Mouse (Mus musculus): ENCODE data around the gene H2-Q4.
"Not testable (repeated sequence)": the region's sequence is repeated elsewhere in the genome, so short reads cannot be mapped to it uniquely, and the experiment has no call there.

H2-Q4 gene

DNA sequence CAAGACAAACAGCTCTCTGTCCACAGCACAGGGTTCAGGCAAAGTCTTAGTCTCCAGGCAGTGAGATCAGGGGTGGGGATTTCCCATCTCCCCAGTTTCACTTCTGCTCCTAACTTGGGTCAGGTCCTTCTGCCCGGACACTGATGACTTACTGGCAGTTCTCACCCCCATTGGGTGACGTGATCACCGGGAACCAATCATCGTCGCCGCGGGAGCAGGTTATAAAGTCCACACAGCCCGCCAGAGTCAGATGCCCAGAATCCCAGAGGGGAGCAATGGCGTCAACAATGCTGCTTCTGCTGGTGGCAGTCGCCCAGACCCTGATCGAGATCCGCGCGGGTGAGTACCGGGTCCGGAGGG lies at the start of gene H2-Q4:
Gene H2-Q4 (plus strand): TSS at position 249 of the 360 bp plus-strand sequence.
- in situ Hi-C loops (cut with MboI, MseI): loop anchor here in 1 of 2 experiments (25.0 kb wide), 1 partner anchor 1392 kb away; no protein-coding TSS in a partner anchor

DNA sequence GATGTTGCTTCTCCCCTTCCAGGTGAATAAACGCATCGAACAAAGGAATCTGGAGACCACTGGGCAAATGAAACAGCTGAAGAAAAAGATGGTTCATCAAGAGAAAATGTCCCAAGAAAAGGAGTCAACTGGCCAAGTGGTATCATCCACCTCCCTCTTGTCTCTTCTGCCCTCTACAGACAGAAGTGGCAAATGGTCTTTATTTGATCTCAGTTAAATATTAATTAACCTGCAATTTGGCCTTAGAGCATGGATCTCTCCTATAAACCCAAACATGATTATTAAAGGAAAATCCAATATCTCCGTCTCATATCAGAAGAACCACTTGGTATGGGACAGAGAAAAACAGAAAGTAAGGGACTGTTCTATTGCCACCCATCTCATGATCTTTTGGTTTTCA lies 49.7 kb upstream of the H2-Q4 start:
- in situ Hi-C loops (cut with MboI, MseI): not testable (repeated sequence)

DNA sequence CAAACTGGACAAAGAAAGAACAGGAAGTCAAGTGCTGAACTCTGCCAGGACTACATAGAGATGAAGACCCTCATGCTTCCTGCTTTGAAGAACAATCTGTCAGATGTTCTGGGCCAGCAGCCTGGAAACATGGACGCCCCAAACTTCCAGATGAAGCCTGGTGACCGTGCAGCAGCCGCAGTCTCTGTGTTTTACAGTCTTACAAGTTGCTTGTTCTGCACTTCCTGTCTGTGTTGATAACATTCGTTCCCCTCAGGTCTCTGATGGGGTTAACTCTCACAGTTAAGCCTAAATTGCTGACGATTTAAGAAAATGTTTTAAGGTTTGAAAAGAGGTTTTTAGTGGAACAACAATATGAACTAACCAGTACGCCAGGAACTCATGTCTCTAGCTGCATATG lies 47.9 kb upstream of the H2-Q4 start:
- in situ Hi-C loops (cut with MboI, MseI): not testable (repeated sequence)

DNA sequence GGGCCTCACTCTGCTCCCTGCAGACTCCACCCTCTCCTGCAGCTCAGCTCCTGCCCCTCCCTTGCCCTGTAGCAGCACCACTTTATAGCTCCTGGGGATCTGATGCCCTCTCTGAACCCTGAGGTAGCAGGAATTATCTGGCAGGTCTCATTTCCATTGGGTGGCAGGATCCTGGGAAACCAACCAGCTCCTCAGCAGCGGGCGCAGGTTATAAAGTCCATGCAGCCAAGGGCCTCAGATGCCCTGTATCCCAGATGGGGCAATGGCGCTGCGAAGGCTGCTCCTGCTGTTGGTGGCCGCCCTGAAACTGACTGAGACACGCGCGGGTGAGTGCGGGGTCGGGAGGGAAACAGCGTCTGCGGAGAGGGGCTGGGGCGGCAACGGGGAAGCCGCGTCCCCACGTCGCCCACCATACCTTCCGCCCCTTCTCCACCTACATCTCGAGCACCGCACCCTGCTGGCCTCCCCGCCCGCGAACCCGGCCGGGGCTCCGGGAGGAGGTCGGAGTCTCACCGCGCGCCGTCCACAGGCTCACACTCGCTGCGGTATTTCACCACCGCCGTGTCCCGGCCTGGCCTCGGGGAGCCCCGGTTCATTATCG lies 37.2 kb upstream of the H2-Q4 start, which contains the start of gene H2-Q2:
Gene H2-Q2 (plus strand): TSS at position 172 of the 601 bp plus-strand sequence.
- in situ Hi-C loops (cut with MboI, MseI): loop anchor here in 1 of 2 experiments (5.0 kb wide), 1 partner anchor 55 kb away; no protein-coding TSS in a partner anchor

DNA sequence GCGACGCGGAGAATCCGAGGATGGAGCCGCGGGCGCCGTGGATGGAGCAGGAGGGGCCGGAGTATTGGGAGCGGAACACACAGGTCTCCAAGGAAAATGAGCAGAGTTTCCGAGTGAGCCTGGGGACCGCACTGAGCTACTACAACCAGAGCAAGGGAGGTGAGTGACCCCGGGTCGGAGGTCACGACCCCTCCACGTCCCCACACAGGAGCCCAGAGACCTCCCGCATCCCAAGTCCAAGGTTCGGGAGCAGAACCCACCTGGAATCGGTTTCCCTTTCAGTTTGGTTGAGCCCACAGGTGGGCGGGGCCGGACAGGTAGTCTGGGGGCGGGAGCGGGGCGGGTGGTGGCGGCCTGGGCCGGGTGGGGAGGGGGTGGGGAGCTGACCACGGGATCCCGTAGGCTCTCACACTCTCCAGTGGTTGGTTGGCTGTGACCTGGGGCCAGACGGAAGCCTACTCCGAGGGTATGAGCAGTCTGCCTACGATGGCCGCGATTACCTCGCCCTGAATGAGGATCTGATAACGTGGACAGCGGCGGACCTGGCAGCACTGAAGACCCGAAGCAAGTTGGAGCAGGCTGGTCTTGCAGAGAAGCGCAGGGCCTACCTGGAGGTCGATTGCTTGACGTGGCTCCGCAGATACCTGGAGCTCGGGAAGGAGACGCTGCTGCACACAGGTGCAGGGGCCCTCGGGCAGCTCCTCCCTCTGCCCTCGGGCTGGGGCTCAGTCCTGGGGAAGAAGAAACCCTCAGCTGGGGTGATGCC lies 36.5 kb upstream of the H2-Q4 start:
- in situ Hi-C loops (cut with MboI, MseI): loop anchor here in 1 of 2 experiments (5.0 kb wide), 1 partner anchor 54 kb away; no protein-coding TSS in a partner anchor

DNA sequence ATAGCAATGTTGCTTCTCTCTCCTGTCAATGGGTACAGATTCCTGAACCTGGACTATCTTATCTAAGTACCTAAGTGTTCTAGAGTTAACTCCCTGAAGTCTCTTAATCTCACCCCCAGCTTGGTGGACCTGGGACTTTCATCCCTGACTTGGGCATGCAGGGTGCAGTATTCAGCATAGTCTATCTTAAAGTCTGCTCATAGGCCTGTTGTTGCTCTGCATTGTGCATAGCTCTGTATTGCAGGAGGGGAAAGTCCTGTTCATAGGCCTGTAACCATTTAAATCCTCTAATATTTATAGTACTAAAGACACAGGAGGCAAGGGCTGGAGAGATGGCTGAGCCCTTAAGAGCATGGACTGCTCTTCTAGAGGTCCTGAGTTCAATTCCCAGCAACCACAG lies 31.8 kb upstream of the H2-Q4 start:
- in situ Hi-C loops (cut with MboI, MseI): not testable (repeated sequence)

DNA sequence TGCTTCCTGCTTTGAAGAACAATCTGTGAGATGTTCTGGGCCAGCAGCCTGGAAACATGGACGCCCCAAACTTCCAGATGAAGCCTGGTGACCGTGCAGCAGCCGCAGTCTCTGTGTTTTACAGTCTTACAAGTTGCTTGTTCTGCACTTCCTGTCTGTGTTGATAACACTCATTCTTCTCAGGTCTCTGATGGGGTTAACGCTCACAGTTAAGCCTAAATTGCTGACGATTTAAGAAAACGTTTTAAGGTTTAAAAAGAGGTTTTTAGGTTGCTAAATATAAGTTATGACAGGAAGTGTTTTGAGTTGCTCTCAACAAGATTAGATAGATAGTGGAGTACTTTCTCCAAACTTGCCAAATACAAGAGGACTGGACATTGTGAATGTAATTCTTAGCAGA lies 26.1 kb upstream of the H2-Q4 start:
- in situ Hi-C loops (cut with MboI, MseI): not testable (repeated sequence)

DNA sequence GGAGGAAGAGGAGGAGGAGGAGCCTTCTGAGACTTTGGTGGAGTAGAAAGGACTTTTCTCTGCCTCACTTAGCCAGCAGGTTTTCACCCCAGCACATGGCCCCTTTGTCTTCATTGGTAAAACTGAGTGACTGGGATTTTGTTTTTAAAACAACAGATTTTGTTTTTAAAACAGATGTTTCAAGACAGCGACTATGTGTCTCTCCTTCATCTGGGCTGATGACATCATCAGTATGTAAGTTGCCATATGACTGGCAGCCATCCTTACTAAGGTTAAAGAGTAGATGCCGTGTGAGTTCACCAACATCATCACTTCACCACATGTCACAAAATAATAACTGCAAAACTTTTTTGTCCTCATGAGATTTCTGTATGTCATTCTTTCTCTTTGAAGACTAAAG lies 25.3 kb upstream of the H2-Q4 start:
- in situ Hi-C loops (cut with MboI, MseI): no loop called here

DNA sequence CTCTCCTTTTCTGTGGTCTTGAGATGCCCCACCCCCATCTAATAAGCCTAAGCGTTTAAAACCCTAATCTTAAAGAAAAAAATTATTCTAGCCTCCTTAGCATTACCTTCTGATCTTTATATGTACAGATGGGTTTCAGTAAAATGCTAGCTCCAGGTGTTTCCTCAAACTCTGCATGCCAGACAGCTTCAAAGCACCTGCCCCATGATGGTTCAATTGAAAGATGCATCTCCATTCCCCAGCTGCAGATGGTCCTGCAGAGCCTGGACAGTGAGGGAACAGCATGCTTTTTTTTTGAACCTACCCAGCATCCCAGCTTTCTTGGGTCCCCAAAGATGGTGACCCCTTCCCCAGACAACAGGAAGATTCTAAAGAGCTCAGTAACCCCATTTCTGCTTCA lies 22.3 kb upstream of the H2-Q4 start:
- in situ Hi-C loops (cut with MboI, MseI): no loop called here

DNA sequence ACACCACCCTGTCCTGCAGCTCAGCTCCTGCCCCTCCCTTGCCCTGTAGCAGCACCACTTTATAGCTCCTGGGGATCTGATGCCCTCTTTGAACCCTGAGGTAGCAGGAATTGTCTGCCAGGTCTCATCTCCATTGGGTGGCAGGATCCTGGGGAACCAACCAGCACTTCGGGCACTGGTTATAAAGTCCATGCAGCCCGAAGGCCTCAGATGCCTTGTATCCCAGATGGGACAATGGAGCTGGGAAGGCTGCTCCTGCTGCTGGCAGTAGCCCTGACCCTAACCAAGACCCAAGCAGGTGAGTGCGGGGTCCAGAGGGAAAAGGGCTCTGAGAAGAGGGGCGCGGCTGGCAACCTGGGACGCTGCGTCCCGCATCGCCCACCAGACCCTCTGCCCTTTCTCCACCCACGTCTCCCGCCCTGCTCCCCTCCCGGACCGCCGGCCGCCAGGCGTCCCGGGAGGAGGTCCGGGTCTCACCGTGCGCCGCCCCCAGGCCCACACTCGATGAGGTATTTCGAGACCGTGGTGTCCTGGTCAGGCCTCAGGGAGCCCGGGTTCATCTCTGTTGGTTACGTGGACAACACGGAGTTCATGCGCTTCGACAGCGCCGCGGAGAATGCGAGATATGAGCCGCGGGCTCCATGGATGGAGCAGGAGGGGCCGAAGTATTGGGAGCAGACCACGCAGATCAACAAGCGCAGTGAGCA lies 20.5 kb upstream of the H2-Q4 start:
- in situ Hi-C loops (cut with MboI, MseI): no loop called here

DNA sequence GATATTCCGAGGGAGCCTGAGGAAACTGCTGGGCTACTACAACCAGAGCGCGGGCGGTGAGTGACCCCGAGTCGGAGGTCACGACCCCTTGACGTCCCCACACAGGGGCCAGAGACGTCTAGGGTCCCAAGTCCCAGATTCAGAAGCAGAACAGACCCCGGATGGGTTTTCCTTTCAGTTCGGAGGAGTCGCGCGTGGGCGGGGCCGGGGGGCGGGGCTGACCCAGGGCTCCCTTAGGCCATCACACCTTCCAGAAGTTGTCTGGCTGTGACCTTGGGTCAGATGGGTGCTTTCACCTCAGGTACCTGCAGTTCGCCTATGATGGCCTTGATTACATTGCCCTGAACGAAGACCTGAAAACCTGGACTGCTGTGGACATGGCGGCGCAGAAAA lies 20.0 kb upstream of the H2-Q4 start:
- in situ Hi-C loops (cut with MboI, MseI): no loop called here

DNA sequence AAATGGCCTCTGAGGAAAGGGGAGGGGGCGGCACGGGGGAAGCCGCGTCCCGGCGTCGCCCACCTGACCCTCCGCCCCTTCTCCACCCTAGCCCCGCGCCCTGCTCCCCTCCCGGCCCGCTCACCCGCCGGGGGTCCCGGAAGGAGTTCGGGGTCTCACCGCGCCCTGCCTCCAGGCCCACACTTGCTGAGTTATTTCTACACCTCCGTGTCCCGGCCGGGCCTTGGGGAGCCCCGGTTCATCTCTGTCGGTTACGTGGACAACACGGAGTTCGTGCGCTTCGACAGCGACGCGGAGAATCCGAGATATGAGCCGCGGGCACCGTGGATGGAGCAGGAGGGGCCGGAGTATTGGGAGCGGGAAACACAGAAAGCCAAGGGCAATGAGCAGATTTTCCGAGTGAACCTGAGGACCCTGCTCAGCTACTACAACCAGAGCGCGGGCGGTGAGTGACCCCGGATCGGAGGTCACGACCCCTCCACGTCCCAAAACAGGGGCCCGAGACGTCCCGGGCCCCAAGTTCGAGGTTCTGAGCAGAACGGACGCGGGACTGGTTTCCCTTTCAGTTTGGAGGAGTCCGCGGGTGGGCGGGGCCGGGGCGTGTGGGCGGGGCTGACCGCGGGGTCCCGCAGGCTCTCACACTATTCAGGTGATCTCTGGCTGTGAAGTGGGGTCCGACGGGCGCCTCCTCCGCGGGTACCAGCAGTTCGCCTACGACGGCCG lies 473 bp downstream of the H2-Q4 start:
- in situ Hi-C loops (cut with MboI, MseI): loop anchor here (5.0 to 25.0 kb wide), 2 partner anchors 47 to 1393 kb away; no protein-coding TSS in a partner anchor

DNA sequence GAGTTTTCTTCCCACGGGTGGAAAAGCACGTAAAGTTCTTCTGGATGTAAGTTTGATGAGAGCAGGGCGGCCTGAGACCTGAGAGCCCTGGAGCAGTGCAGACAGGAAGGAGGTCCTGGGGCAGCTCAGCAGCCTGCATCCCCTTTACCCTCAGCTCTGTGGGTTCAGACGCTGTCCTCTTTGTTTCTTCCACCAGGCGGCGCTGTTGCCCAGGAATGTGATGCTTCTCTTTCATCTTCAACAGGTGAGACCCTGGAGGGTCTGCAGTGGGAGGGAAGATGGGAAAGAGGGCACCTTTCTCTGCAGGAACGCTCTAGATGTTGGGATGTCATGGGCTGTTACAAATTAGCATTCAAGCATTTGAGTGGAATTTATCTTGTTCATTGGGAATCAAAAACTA lies 10.4 kb downstream of the H2-Q4 start:
- in situ Hi-C loops (cut with MboI, MseI): loop anchor here in 1 of 2 experiments (25.0 kb wide), 1 partner anchor 1402 kb away; no protein-coding TSS in a partner anchor

DNA sequence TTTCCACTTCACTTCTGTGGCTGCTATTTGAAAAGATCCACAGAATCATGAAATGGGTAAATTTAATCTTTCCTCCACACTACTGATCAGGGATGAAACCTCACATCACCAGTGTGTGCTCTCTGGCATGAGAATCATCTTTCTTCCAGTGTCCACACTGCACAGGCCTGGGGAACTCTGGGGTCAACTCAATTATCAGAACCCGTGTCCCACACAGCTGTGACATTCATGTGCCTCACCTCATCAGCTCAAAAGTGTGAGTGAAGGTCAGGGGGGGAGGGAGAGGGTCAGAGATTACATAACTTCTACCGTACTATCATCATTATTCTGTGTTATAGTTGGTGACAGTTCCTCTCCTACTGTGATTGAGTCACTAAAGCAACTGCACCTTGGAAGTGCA lies 13.3 kb downstream of the H2-Q4 start:
- in situ Hi-C loops (cut with MboI, MseI): loop anchor here in 1 of 2 experiments (25.0 kb wide), 1 partner anchor 1405 kb away; no protein-coding TSS in a partner anchor

DNA sequence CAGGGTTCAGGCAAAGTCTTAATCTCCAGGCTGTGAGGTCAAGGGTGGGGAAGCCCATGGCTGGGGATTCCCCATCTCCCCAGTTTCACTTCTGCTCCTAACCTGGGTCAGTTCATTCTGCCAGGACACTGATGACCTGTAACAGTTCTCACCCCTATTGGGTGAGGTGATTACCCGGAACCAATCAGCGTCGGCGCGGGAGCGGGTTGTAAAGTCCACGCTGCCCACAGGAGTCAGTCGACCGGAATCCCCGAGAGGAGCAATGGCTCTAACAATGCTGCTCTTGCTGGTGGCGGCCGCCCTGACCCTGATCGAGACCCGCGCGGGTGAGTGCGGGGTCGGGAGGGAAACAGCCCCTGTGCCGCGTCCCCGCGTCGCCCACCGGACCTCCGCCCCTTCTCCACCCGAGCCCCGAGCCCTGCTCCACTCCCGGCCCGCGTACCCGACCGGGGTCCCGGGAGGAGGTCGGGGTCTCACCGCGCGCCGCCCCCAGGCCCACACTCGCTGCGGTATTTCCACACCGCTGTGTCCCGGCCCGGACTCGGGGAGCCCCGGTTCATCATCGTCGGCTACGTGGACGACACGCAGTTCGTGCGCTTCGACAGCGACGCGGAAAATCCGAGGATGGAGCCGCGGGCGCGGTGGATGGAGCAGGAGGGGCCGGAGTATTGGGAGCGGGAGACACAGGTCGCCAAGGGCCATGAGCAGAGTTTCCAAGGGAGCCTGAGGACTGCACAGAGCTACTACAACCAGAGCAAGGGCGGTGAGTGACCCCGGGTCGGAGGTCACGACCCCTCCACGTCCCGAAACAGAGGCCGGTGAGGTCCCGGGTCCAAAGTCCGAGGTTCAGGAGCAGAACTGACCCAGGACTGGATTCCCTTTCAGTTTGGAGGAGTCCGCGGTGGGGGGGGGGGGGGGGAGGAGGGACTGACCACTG lies 14.7 kb downstream of the H2-Q4 start:
- in situ Hi-C loops (cut with MboI, MseI): loop anchor here in 1 of 2 experiments (25.0 kb wide), 1 partner anchor 1407 kb away; no protein-coding TSS in a partner anchor

DNA sequence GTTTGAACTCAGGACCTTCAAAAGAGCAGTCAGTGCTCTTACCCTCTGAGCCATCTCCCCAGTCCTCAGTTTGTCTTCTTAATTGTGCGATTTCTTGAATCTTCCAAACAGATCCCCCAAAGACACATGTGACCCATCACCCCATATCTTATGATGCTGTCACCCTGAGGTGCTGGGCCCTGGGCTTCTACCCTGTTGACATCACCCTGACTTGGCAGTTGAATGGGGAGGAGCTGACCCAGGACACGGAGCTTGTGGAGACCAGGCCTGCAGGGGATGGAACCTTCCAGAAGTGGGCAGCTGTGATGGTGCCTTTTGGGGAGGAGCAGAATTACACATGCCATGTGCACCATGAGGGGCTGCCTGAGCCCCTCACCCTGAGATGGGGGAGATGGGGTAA lies 17.5 kb downstream of the H2-Q4 start:
- in situ Hi-C loops (cut with MboI, MseI): loop anchor here (5.0 to 25.0 kb wide), 3 partner anchors 45 to 1410 kb away; partner anchors contain the start of gene H2-Q2 (in 1 of the 2)

DNA sequence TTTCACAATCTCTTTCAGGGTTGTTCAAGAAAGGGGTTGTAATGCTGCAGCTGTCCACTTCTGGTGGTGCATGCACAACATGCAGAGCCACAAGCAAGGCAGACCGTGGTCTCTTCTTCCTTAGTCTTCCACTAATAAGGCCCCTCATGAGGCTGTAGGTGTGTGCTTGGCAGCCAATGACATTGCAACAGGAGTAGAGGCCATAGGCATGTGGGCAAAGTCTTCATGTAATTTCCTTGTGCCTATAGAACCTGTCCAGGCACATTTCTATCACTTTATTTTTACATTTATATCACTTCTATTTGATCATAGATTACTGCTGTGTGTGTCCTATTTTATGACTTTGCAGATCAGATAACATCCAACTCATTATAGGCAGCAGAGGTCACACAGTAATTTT lies 33.6 kb downstream of the H2-Q4 start:
- in situ Hi-C loops (cut with MboI, MseI): loop anchor here in 1 of 2 experiments (10.0 kb wide), 1 partner anchor 52 kb away; no protein-coding TSS in a partner anchor

DNA sequence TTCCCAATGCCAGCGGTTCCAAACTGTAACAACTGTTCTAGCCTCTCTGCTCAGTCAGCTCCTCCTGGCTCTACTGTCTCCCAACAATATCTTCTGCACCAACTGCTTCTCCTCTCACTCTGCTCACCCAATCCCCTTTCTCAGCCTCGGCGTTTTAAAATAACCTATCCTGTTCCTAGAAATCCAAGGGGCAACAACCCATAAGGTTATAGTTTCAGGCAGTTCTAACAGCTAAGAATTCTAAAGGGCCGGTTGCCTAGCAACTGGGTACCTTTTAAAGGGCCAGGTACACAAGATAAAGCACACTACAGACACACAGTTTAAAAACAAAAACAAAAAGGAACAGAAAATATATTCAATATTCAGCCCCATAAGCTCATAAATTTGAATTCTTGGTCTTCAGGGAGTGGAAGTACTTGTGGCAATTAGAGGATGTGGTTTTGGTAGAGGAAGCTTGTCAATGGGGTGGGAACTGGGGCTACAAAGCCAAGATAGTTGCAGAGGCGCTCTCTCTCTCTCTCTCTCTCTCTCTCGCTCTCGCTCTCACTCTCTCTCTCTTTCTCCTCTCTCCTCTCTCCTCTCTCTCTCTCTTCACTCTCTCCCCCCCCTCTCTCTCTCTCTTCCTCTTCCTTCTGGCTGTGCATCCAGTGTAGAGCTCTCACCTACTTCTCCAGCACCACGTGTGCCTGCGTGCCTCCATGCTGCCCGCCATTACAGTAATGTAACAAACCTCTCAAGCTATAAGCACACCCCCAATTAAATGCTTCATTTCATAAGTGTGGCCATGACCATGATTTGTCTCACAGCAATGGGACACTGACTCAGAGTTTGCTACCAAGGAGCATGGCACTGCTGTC lies 36.1 kb downstream of the H2-Q4 start:
- in situ Hi-C loops (cut with MboI, MseI): loop anchor here in 1 of 2 experiments (10.0 kb wide), 1 partner anchor 49 kb away; no protein-coding TSS in a partner anchor

DNA sequence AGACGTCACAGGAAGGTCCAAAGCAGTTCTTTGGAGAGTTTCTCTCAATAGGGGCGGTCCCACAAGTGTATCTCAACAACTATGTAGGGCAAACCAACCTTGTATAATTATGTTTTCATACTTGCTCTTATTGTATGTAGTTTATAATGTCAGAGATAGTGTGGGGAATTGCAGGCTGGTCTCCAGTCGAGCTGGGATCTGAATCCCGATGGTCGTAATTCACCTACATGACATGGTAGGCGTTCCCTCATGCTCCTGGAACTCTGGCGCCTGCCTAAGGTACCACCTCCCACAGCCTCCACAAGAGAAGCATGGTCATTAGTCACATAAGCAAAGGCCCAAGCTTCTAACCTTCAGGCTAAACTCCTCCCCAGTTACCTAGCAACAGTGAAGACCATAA lies 39.4 kb downstream of the H2-Q4 start:
- in situ Hi-C loops (cut with MboI, MseI): loop anchor here in 1 of 2 experiments (10.0 kb wide), 1 partner anchor 46 kb away; no protein-coding TSS in a partner anchor
